Mouse (Mus musculus) ES-Bruce4 (cell line): ENCODE data around the gene Tex21.

Source experiments
- CTCF ChIP-seq: IDR thresholded peaks from one replicate; pipeline ENCODE4 v1.8.1; 2011; ENCODE audit warnings: low read depth, low read length
- EP300 ChIP-seq: IDR thresholded peaks from 2 replicates; pipeline ENCODE4 v1.6.1; 2011; ENCODE audit warnings: low read depth, low read length; ENCODE audit not compliant: insufficient read depth
- POLR2A ChIP-seq: IDR thresholded peaks from one replicate; pipeline ENCODE4 v1.8.1; 2011; ENCODE audit warnings: low read length; ENCODE audit not compliant: insufficient read depth

DNA sequence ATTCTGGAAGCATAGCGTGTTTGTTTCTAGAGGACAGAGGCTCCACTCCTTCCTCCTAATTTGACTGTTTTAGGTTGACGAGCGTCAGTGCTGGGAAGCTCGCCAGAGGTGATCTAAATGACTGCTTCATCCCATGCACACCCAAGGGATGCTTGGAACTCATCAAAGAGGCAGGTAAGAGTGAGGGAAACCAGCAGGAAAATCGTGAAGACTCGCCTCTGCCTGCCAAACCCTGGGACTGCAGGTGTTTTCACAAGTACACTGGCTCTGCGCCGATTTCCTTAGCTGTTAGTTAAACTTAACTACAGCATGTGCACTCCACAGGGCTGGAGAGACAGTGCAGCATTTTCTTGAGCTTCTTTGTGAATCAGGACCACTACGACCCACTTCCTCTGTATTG is 34.0 kb upstream of the Tex21 start:
- no peak for TF ChIP-seq CTCF
- TF ChIP-seq POLR2A, result no peak
- no peak for TF ChIP-seq EP300
